Mouse (Mus musculus): ENCODE results near the gene Fanci. TPM values are rescaled to one million over a fixed set of nuclear protein-coding genes. Genes with fewer than 3 reads are reported as not detected.

The Fanci gene
- total and polyA plus RNA-seq, 2 experiments from 2014 or later, result 1.4 to 2.1 TPM

- DNase-seq (peak; percentile 91), ATAC-seq (peak; percentile 34)
- H3K4me3 ChIP-seq (ENCODE audit: low read depth, low read length), result no peak overlapping the region
- TF ChIP-seq CTCF (IDR thresholded peaks at IDR 0.05; ENCODE audit: low read depth), result peak; percentile 98
- WGBS, result 6% methylated on average over 8 of the region's 8 CpGs
- peaks cover 12% of the 10 kb centered on the region; the same call in 1 of the 2 replicates for H3K4me1 ChIP-seq (ENCODE audit: insufficient read depth)
- no peaks in the 10 kb centered on the region for H3K9me3 ChIP-seq (ENCODE audit: low read length)
- no peak overlapping the region for H3K4me2 ChIP-seq (ENCODE audit: low read depth)
- no peaks in the 10 kb centered on the region for H3K36me3 ChIP-seq (ENCODE audit: insufficient read depth)
- H3K27ac ChIP-seq (ENCODE audit: low read depth, low read length), result no peak overlapping the region
- H3K9ac ChIP-seq, result no peak overlapping the region
- H3K27me3 ChIP-seq (ENCODE audit: insufficient read depth, low read length), result no peaks in the 10 kb centered on the region
Observed at GRCm38 (mm10) chr7:79493915-79494314, 102.2 kb downstream of the Fanci start.

DNA sequence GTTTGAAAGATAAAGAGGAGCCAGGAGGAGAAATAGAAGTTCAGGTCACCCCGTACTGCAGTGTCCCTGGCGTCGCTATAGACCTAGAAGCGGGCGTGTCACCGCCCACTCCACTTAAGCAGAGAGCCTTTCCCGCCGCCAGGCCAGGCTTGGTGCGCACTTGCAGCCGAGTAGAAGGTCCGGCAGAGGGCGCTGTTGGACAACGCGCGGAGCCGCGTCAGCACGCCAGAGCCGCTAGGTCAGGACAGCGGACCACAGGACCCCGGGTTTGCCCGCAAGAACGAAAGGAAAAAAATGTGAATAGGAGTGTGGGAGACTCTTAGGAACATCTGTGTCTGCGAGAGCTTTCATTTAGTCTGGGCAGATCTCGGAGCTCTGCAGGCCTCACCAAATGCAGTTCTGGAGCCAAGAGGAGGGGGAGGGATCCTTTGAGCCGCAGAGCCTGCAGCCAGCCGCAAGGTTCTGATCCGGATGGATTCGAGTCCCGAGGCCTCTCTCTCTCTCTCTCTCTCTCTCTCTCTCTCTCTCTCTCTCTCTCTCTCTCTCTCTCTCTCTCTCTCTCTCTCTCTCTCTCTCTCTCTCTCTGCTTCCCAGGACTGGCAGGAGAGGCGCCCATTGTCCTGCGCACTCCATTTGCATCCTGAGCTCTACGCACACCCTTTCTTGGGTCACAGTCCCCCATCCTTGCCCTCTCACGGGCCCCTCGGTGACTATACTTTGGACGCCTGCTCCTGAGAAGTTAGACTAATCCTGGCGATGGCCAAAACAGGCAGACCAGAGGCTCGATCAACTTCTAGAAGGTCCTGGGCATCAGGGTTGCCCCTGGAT is 104.5 kb downstream of the Fanci start:
- H3K9ac ChIP-seq, result peak overlapping the region; percentile 46
- no peaks in the 10 kb centered on the region for H3K27me3 ChIP-seq (ENCODE audit: insufficient read depth, low read length)
- peaks cover 12% of the 10 kb centered on the region; the same call in 1 of the 2 replicates for H3K4me1 ChIP-seq (ENCODE audit: insufficient read depth)
- peak overlapping the region; percentile 40 for H3K4me3 ChIP-seq (ENCODE audit: low read depth, low read length)
- ATAC-seq (peak; percentile 72), DNase-seq (peak; percentile 95)
- peak overlapping the region; percentile 95 for H3K4me2 ChIP-seq (ENCODE audit: low read depth)
- H3K9me3 ChIP-seq (ENCODE audit: low read length), result no peaks in the 10 kb centered on the region
- under 1% methylated on average over 38 of the region's 38 CpGs for WGBS
- no peaks in the 10 kb centered on the region for H3K36me3 ChIP-seq (ENCODE audit: insufficient read depth)
- TF ChIP-seq CTCF (IDR thresholded peaks at IDR 0.05; ENCODE audit: low read depth), result peak; percentile 99
- peak overlapping the region; percentile 98 for H3K27ac ChIP-seq (ENCODE audit: low read depth, low read length)

DNA sequence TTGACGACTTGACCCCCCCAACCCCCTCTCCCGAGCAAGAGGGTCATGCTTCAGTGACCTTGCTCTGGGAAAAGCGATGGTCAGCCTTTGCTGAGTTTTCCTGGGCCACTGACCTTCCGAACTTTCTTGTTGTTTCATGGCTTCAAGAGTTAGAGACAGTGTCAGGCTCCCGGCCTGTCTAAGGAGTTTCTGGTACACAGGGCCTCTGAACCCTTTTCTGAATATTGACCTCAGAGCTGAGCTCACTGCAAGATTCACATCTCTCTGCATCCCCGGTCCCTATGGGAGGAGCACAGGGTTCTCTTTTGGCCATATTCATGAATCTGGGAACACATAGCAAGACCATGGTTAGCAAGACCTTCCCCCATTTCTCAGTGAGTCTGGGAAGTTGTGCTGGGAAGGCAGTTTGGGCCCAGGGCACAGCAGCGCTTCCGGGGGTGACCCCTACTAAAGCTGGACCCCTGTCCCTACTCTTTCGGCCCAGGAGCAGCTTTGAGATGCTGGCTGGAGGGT is 105.1 kb downstream of the Fanci start:
- DNase-seq (peak; percentile 9), ATAC-seq (no peak)
- H3K4me3 ChIP-seq (ENCODE audit: low read depth, low read length), result peak overlapping the region; percentile 40
- H3K4me2 ChIP-seq (ENCODE audit: low read depth), result peak overlapping the region; percentile 95
- WGBS, result 15% methylated on average over 9 of the region's 9 CpGs
- H3K9ac ChIP-seq, result peak overlapping the region; percentile 46; the same call in 1 of the 2 replicates
- H3K9me3 ChIP-seq (ENCODE audit: low read length), result no peaks in the 10 kb centered on the region
- peak overlapping the region; percentile 98 for H3K27ac ChIP-seq (ENCODE audit: low read depth, low read length)
- H3K27me3 ChIP-seq (ENCODE audit: insufficient read depth, low read length), result no peaks in the 10 kb centered on the region
- H3K36me3 ChIP-seq (ENCODE audit: insufficient read depth), result no peaks in the 10 kb centered on the region
- TF ChIP-seq CTCF (IDR thresholded peaks at IDR 0.05; ENCODE audit: low read depth), result no peak
- peaks cover 12% of the 10 kb centered on the region; the same call in 1 of the 2 replicates for H3K4me1 ChIP-seq (ENCODE audit: insufficient read depth)

GRCm38 (mm10) chr7:79497701-79498115 is 106.0 kb downstream of the Fanci start:
- no peak for TF ChIP-seq CTCF (IDR thresholded peaks at IDR 0.05; ENCODE audit: low read depth)
- Histone ChIP-seq H3K4me2 (ENCODE audit: low read depth) (peak overlapping the region; percentile 95), H3K9me3 (ENCODE audit: low read length) (no peaks in the 10 kb centered on the region), H3K27ac (ENCODE audit: low read depth, low read length) (peak overlapping the region; percentile 98), H3K9ac (no peak overlapping the region), H3K4me3 (ENCODE audit: low read depth, low read length) (peak overlapping the region; percentile 92; the same call in 1 of the 2 replicates), H3K4me1 (ENCODE audit: insufficient read depth) (peaks cover 12% of the 10 kb centered on the region; the same call in 1 of the 2 replicates), H3K27me3 (ENCODE audit: insufficient read depth, low read length) (no peaks in the 10 kb centered on the region), H3K36me3 (ENCODE audit: insufficient read depth) (no peaks in the 10 kb centered on the region)
- DNase-seq (peak; percentile 70), ATAC-seq (no peak)
- WGBS, result 11% methylated on average over 20 of the region's 20 CpGs

DNA sequence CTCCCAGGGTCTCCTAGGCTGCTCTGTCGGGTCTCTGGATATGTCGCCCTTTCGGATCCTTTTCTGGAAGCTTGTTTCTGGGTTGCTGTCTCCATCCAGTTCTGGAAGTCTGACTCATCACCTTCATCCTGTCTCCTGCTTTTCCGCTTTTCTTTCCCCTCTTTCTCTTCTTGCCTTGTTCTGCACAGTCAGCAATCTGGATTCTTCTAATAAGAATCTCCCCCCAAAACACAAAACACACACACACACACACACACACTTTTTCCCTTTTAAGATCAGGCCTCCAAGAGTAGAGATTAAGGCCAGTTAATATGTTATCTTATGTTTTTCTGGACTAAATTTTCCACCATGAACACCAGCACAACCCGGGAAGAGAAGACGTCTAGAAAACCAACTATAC is 106.6 kb downstream of the Fanci start:
- no peak for ATAC-seq
- WGBS, result 6% methylated on average over 6 of the region's 6 CpGs
- no peaks in the 10 kb centered on the region for H3K27me3 ChIP-seq (ENCODE audit: insufficient read depth, low read length)
- H3K4me2 ChIP-seq (ENCODE audit: low read depth), result peak overlapping the region; percentile 95
- H3K9me3 ChIP-seq (ENCODE audit: low read length), result no peaks in the 10 kb centered on the region
- H3K4me1 ChIP-seq (ENCODE audit: insufficient read depth), result peaks cover 18% of the 10 kb centered on the region; the same call in 1 of the 2 replicates
- H3K4me3 ChIP-seq (ENCODE audit: low read depth, low read length), result peak overlapping the region; percentile 92
- no peaks in the 10 kb centered on the region for H3K36me3 ChIP-seq (ENCODE audit: insufficient read depth)
- no peak for TF ChIP-seq CTCF (IDR thresholded peaks at IDR 0.05; ENCODE audit: low read depth)
- DNase-seq, result peak; percentile 32
- H3K27ac ChIP-seq (ENCODE audit: low read depth, low read length), result peak overlapping the region; percentile 98
- H3K9ac ChIP-seq, result no peak overlapping the region; the same call in 1 of the 2 replicates

DNA sequence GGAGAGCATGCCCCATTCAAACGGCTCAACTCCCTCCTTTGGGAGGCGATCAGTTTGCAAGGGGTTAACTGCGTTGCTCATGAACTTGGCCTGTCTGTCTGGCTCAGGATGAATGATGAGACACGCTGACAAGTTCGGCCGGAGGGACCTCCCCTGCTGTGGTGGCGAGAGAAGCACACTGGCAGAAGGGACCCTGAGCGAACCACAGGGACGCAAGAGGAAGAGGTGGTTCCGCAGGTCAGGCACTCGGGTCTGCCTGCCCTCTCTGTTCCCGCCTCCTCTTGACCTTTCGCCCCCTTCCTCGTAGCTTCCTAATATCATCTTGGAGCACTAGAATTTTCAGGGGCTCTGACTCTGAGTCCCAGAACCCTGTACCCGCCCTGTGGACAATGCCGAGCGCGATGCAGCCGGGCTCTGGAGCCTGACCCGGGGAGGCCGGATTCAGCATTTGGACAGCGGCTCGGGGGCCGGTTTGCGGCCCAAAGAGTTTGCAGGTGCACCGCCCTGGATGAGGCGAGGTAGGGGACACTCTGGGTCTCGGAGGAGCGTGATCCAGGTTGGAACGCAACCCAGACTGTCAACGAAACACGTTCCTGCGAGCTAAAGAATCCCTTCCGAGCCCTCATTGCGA is 107.4 kb downstream of the Fanci start:
- peak overlapping the region; percentile 92 for H3K4me3 ChIP-seq (ENCODE audit: low read depth, low read length)
- peak; percentile 70 for DNase-seq
- H3K36me3 ChIP-seq (ENCODE audit: insufficient read depth), result no peaks in the 10 kb centered on the region
- TF ChIP-seq CTCF (IDR thresholded peaks at IDR 0.05; ENCODE audit: low read depth), result no peak
- WGBS, result 2% methylated on average over 35 of the region's 35 CpGs
- ATAC-seq, result no peak
- peaks cover 18% of the 10 kb centered on the region; the same call in 1 of the 2 replicates for H3K4me1 ChIP-seq (ENCODE audit: insufficient read depth)
- H3K4me2 ChIP-seq (ENCODE audit: low read depth), result peak overlapping the region; percentile 95
- H3K9me3 ChIP-seq (ENCODE audit: low read length), result no peaks in the 10 kb centered on the region
- H3K27me3 ChIP-seq (ENCODE audit: insufficient read depth, low read length), result no peaks in the 10 kb centered on the region
- peak overlapping the region; percentile 100 for H3K9ac ChIP-seq
- peak overlapping the region; percentile 98 for H3K27ac ChIP-seq (ENCODE audit: low read depth, low read length)

Other genes starting within 250 kb of the Fanci start
- 155 and 184 TPM in 2 replicates for gene Mfge8, start 242.9 kb upstream of the Fanci start, total RNA-seq (2014; rRNA removed)
- gene Mfge8, start 242.9 kb upstream of the Fanci start, polyA plus RNA-seq (2015; fragmentation: Nextera tagmentation; extraction: Ambion mirVana), result 221 and 275 TPM in 2 replicates
- 66.8 and 88.0 TPM in 2 replicates for gene Abhd2, start 118.7 kb upstream of the Fanci start, total RNA-seq (2014; rRNA removed)
- 22.5 and 26.0 TPM in 2 replicates for gene Abhd2, start 118.7 kb upstream of the Fanci start, polyA plus RNA-seq (2015; fragmentation: Nextera tagmentation; extraction: Ambion mirVana)
- gene Rlbp1, start 4.9 kb upstream of the Fanci start, total RNA-seq (2014; rRNA removed), result 46.2 and 54.9 TPM in 2 replicates
- gene Rlbp1, start 4.9 kb upstream of the Fanci start, polyA plus RNA-seq (2015; fragmentation: Nextera tagmentation; extraction: Ambion mirVana), result 41.0 and 52.3 TPM in 2 replicates
- 51.1 and 52.9 TPM in 2 replicates for gene Polg, start 74.4 kb downstream of the Fanci start, total RNA-seq (2014; rRNA removed)
- 17.4 and 19.4 TPM in 2 replicates for gene Polg, start 74.4 kb downstream of the Fanci start, polyA plus RNA-seq (2015; fragmentation: Nextera tagmentation; extraction: Ambion mirVana)
- 2.0 TPM in 2 replicates for gene Rhcg, start 225.7 kb downstream of the Fanci start, total RNA-seq (2014; rRNA removed)
- gene Rhcg, start 225.7 kb downstream of the Fanci start, polyA plus RNA-seq (2015; fragmentation: Nextera tagmentation; extraction: Ambion mirVana), result 2.9 and 4.3 TPM in 2 replicates